Mouse (Mus musculus): ENCODE results near the gene Cacna1d.
A peak's percentile ranks its signal among the peaks of the same experiment; 100 is the strongest.

Cacna1d gene

DNA sequence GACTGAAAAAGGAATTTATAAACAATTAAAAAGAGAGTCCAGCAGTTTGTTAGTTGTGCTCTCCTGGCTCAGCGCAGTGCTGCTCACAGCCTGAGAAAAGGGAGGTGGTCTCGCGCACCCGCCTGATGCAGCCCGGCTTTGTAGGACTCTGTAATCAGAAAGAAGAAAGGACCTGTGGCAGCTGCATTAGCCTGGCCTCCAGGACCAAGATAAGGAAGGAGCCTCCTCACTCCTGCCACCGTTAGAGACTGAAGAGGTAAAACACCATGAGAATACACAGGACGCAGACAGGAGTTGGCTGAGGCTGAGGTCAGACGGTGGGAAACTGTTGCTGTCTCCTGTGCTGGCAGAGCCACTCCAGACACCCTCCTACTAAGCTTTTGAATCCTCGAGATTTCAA, at the start of gene Cacna1d:
TSS of gene Cacna1d (minus strand) at position 114 of the 400 bp plus-strand sequence.
- DNase-seq, result no peak

DNA sequence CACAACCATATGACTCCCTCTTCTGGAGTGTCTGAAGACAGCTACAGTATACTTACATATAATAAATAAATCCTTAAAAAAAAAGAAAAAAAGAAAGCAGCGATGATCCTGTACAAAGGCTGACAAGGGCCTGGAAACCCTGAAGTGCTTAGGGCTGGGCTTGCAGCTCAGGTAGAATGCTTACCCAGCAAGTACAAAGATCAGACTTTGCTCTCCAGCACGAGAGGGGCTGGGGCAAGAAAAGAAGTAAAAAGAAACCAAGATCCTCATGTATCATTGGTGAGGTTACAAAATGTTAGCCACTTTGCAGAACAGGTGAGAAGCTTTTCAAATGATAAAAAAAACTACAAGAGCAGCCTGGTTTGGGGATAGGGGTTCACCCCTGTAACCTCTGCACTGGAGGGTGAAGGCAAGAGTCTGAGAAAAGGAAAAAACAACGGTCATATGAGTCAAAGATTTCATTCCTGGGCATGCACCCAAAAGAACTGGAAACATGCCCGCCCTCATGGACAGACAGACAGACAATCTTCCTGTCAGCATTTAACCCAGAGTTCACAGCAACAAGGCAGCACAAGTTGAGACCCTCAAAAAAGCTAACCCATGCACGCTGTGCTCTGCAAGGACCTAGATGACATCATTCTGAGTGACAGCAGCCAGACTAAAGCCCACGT, 42.7 kb upstream of the Cacna1d start:
- no peak for DNase-seq

DNA sequence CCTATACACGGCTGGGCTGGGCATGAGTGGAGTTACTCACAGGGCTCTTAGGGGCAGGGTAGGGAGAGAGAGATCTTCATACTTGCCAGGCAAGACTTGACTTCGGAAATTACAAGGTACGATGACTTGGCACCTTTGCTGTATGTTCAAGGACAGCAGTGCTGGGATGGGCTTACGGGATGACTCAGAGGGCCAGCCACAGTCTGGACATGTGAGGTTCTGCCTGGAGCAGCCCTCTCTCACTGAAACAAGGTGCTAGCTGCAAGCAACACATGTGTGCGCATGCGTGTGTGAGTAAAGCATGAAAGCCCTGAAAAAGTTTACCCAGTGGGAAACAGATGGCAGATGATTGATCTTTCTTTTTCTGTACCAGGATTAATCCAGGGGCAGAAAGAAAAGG, 40.6 kb upstream of the Cacna1d start:
- no peak for DNase-seq

DNA sequence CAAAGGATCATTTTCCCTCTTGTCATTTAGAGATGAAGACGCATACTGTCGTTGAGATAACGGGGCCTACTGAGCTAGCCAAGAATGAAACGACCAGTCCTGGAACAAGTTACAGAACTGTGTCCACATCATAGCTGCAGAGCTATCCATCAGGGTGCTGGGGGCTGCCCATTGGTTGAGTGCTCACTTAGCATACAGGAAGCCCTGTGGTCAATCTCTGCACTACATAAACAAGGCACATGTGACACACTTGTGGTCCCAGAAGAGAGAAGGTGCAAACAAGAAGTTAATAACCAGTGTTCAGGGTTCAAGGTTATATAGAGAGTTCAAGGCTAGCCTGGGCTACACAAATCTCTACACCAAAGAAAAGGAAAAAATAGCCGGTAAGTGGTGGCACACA, 40.2 kb upstream of the Cacna1d start:
- DNase-seq, result no peak

DNA sequence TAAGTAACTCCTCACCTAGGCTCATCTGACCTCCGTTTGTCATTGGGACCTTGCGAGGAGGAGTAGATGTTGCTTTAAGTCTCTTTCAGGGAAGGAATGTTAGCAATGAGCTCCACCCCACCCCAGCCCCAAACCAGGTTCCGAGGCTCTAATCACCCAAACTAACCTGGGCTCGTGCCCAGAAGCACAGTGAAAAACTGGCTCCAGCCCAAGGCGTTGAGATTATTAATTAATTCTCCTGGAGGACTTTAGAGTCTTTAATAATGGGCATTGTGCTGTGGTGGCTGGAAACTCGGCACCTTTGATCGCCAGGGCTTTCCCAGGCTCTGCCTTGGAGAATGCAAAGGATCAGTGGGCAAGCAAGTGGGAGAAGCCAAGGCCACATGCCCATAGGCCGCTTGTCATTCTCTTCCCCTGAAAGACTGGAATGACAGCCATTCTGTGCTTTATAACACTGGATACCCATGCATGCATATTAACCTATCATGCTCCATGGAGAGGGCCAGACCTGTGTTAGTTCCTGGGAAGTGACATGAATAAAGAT, 39.5 kb upstream of the Cacna1d start:
- peak; percentile 33 for DNase-seq

DNA sequence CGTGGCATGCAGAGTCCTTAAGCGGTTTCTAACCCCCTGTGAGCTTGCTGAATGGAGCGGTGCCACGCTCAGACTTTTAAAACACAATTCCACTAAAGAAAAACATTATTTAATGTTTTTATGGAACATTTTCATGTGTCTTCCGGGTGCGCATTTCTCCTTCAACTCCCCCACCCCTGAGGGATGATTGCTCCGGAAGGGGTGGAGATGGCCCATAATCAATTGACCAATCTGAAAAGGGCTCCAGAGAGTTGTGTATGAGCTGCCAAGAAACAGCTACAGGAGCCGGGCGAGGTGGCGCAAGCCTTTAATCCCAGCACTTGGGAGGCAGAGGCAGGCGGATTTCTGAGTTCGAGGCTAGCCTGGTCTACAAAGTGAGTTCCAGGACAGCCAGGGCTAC, 38.2 kb upstream of the Cacna1d start:
- DNase-seq, result no peak

DNA sequence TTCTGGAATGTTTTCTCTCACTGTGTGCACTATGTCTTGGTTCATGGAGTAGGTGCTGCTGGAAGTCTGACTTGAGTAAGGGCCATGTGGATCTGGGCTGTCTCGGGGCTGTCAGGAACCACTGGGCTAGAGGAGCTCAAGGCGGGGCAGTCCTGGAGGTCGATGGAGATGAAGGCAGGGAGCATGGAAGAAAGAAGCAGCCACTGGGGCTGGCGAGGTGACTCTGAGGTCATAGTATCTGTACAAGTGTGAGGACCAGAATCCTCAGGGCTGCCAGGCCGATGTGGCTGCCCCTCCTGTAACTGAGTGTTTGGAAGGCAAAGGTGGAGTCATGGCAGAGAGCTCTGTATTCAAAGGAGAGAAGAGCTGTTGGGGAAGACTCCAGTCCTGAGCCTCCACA, 37.7 kb upstream of the Cacna1d start:
- DNase-seq, result no peak

DNA sequence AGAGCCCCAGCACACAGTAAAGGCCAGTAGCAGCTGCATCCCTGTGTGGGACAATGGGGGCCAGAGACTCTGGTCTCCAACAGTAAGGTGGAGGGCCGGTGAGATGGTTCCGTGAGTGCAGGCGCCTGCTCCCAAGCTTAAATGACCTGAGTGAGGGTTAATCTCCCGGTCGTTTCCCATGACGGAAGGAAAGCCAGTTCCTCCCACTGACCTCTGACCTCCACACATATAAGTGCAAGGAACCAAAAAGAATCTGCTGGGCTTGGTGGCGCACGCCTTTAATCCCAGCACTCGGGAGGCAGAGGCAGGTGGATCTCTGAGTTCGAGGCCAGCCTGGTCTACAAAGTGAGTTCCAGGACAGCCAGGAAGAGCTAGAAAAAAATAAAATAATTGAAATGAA, 37.1 kb upstream of the Cacna1d start:
- DNase-seq, result no peak

DNA sequence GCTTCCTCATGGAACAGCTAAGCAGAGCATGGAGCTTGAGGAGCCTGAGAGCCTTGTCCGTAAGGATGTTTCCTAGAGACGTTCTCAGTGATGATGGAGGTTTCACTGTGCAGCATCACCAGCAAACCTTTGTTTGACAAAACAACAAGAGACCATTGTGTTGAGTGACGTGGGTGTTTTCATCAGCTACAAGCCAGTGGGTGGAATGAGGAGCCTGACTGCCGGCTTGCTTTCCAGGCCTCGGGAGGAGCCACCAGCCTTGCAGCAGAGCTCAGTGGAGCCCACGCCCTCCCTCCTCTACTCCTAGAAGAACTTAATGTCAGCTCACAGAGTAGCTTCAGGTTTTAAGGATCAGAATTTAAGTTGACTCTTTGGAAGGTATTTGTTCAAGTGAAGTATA, 32.1 kb upstream of the Cacna1d start:
- DNase-seq, result no peak

DNA sequence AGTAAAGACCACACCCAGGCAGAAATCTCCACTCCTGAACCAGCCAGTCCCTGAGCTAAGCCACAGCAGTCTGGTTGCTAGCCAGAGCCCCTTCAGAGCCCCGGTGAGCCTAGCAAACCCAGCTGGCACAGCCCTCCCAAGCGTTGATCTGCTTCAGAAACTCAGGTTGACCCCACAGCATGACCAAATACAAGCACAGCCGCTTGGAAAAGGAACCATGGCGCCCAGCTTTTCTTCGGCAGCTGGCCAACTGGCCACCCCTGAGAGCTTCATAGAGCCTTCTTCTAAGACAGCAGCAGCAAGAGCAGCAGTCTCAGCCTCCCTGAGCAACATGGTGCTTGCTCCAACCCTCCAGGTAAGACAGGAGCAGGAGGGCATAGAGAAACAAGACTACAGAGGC, 28.1 kb upstream of the Cacna1d start:
- DNase-seq, result peak; percentile 54

DNA sequence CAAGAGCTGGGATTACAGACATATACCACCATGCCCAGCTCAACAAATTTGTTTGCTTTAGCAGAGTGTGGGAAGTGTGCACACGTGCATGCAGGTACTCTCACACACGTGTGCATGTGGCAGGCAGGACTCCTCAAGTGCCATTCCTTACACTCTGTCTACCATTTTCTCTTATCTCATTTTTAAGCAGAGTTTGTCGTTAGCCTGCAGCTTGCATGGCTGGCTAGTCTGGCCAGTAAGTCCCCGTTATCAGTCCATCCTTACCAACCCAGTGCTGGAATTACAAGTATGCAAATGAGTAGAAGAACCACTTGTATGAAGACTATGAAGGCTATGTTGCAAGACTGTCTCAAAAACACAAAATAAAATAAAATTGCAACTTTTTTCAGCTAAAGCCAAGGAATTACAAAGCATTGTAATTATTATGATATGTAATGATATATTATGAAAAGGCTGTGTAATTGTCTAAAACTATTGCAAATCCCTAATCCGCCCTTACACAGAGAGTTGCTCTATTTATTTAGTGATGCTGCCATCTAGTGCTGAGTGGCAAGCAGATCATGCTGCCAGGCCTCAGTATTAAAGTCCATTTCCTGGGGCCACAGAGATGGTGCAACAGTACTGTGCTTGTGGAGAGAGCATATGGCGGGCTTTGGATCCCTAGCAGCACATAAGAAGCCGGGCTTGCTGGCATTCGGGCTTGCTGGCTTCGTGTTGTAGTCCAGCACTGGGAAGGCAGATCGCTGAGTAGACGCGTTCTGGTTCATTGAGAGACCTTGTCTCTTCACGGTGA, 24.9 kb upstream of the Cacna1d start:
- DNase-seq, result peak; percentile 30

DNA sequence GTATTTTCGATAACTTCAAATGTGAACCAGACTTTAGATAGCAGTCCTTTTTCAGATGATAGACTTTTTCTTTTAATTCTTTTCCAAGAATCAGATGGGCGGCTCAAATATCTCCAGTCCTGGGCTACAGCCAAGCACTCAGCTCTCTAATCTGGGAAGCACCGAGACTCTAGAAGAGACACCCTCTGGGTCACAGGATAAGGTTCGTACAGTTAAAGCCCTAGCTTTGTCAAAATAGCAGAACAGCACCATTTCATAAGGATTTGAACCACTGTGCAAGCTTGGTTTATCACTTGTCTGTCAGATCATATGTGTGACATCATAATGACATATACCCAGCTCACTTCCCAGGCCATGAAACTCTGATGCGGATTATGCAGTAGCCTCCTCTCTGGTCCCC, 21.6 kb upstream of the Cacna1d start:
- no peak for DNase-seq

DNA sequence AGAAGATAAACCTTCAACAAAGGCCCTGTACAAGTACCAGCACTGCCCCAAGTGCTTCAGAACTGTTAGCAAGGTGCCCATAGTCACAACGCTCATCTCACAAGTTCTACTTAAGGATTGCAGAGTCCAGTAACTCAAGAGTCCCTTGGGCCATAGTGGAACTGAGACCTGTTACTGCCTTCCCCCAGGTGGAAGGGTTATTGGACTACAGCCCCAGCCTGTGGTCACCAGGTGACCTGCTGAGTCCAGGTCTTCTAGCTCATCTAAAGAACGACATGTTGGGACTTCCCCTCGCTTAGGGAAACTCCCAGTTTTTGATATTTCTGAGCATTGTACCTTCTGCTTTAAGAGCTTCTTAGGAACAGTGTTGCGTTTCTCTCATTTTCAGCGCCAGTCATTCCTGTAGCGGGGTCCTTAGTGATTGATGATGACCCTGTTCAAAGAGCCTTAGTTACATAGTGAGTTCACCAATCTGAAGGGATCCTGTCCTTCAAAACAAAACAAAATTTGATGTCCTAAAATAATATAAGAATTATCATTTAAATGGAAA, 19.0 kb upstream of the Cacna1d start:
- no peak for DNase-seq

DNA sequence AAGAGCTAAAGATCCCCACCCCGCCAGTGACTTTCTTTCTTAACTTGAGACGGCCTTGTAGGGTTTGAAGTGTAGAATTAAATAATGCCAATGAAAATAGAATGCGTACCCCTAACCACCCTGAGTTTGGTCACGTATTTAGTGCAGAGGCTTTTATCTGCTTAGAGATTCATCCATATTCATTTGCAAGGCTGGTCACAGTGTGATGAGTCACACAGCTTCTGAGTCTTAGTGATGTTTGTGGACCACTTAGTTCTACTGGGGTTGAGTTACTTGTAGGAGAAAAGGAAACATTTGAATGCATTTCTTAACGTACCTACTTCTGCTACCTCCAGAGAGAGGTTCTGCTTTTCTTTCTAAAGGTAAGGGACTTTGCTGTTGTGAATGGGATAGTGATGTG, 13.7 kb upstream of the Cacna1d start:
- DNase-seq, result no peak

DNA sequence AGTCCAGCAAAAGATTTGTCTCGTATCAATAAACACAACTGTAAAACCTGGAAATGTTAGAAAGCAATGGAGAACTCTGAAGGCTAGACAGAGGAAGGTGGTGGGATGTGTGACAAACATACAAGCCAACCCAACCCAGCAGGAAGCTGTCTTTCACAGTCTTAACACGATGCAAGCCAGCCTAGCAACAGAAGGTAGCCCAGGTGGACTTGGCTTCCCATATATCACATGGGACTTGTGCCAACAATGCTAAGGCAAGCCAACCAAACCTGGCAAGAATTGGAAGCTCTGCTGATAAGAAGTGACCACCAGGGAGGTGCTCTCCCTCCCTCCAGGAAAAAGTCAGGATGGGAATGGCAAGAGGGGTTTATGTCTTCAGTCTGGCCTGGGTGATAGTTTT, 6.9 kb upstream of the Cacna1d start:
- no peak for DNase-seq

DNA sequence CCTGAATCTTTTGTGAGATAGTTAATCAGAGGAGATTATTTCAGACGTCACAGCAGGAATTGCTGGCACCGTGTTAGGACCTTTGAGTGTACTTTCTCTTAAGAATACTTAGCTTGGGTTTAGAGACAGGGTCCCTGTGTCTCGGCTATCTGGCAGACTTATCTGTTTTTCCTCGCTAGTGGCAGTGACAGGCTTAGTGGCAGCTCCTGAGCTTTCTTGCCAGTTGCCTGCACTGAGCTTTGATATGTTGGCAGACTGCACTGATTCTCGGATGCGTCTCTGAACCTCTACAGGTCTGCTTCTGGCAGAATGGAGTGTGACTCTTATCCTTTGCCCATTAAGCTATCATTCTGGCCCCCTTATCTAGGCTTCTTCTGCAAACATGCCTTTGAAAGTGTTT, 3.7 kb upstream of the Cacna1d start:
- no peak for DNase-seq

DNA sequence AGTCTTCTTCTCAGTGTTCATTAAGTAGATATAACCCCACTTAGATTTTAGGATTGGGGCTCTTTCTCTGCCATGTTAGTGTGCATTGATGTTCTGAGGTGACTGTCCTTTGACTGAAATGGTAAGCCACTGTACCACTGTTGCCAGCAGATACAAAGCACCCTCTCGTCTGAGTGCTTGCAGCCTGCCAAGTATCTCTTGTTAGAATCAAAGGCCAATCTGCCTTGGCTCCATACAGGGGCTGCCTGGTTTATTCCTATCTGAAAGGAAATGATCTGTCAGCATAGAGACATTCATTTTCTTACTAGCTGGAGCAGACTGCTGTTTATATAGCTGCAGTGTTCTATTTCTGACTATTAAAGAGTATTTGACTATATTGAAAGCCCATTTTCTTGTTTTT, 2.0 kb upstream of the Cacna1d start:
- no peak for DNase-seq

DNA sequence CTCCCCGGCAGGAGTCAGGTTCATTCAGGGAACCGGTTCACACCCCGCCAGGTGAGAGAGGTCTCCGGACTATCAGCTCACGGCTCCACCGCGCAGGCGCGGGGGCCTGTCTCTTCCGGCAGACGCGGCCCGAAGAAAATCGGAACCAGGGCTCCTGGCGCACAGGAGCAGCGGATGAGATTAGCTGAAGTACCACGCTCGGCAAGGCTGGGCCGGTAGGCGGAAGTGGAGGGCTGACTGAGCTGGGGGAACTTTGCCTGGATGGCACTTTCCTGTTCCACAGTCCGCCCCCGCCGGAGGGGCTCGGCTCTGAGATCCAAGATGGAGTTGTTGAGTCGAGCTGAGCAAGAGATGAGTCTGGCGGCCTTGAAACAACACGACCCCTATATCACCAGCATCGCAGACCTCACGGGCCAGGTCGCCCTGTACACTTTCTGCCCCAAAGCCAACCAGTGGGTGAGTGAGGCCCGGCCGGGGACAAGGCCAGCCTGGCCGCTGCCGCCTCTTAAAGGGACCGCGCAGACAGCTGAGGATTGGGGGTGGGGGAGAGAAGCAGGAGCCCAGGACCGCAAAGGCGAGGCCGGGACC, 11.8 kb downstream of the Cacna1d start, which contains the start of gene Dcp1a:
TSS of gene Dcp1a (plus strand) at position 175 of the 588 bp plus-strand sequence.
- peak; percentile 97 for DNase-seq

DNA sequence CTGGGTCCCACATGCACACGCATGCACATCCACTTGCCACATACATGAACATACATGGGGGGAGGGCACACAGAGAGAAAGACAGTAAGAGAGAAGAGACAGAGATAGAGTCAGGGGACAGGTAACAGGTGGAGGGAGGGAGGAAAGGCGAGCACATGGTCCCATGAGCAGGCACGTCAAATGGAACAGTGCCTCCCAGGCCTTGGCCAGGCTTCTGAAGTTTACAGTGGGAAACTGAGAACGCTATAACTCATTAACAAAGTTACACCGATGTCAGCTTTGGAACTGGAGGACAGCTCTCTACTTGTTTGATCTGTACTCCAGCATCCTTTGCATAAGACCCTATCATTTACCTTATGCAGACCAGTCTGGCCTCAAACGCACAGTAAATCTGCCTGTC, 16.8 kb downstream of the Cacna1d start:
- no peak for DNase-seq

DNA sequence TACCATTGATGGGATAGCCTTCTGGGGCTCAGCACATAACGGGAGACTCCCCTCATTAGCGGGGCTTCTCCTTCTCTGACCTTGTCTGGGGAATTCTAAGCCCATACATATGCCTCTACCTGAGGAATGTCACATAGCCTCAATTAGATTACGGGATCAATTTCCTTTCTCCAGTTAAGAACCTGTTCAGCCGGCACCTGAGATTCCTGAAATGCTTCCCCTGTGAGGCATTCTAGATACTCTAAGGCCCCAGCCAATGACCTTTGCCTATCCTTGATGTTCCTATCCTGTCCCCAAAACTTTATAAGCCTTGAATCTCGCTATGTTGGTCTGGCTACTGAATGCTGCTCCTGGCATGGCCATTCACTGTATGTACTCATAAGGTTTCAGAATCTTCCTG, 17.6 kb downstream of the Cacna1d start:
- DNase-seq, result no peak

DNA sequence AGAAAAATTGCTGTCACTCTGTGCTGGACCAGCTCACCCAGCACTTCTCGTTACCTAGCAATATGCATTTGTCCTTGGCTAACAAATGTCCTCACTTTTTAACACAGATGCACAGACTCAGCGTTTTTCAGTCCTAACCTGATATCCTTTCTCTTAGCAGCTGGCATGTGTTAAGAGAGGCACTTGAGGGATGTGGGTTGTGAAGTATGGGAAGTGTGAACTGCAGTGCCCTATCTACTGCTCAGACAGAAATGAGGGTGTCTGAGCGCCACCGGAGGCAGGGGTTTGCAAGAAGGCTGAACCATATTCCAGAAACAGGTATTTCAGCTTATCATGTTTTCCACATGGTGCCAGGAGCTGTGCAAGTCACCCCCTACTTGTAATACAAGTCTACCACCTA, 27.9 kb downstream of the Cacna1d start:
- DNase-seq, result no peak

DNA sequence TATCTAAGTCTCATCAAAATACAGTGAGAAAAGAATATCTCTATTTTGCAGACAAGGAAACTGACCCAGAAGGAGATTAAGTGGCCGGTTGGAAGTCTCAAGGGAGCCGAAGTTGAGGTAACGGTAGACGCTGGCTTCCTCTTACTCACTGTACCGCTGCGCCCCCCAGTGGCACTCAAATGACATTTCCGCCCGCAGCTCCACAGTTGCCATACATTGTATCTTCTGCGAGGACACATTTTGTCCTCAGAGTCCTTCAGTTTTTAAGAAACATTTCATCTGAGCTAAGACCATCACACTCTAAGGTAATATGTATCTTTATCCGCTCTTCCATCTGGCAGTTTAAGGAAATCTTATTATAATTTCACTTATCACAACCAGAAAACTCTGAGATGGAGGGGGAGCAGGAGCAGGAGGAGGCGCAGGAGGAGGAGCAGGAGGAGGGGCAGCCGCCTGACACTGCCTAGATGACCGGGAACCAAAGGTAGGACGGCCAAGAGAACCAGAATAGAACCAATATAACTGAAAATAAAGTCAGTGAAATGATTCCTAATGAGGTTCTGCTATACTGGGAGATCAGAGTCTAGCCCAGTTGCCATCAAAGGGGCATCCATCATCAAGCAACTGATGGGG, 31.2 kb downstream of the Cacna1d start:
- peak; percentile 85 for DNase-seq

DNA sequence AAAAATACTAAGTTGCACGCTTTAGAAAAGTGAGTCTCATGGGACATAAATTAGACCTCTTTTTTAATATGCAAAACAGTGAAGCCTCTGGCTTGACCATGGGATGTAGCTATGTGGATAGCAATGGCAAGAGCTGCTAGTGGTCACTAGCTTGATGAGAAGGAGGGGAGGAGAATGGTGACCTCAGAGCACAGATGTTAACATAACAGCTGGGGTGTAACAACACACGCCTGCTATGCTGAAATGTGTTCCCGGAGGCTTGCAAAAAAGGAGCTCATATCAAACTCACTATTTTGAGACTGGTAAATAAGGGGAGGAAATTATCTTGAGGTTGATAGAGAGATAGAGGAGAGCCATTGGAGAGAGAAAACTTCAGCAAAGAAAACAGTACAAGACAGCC, 32.4 kb downstream of the Cacna1d start:
- DNase-seq, result peak; percentile 68
